Mouse (Mus musculus) embryonic facial prominence, embryonic 10.5 days (tissue): ENCODE measurements around the gene Zbtb22. TPM values are rescaled to one million over a fixed set of nuclear protein-coding genes. Genes with fewer than 3 reads are reported as not detected.

ENCODE experiments used
- DNase-seq: peaks from one replicate; pipeline ENCODE4 v3.0.0-alpha.2; 2017; ENCODE audit warnings: low spot score
- H3K27ac ChIP-seq: fragments of 300-500 bp; sonication (generic); replicated peaks from 2 replicates; pipeline ENCODE4 v1.5.1; 2016; ENCODE audit warnings: mild to moderate bottlenecking
- H3K27me3 ChIP-seq: fragments of 300-500 bp; sonication (generic); replicated peaks from 2 replicates; pipeline ENCODE4 v1.6.1; 2016; ENCODE audit warnings: low read depth, mild to moderate bottlenecking; ENCODE audit not compliant: poor library complexity, severe bottlenecking
- H3K36me3 ChIP-seq: fragments of 300-500 bp; sonication (generic); replicated peaks from 2 replicates; pipeline ENCODE4 v1.6.1; 2016; ENCODE audit warnings: mild to moderate bottlenecking, moderate library complexity
- H3K4me1 ChIP-seq: fragments of 300-500 bp; sonication (generic); 2 replicates; pipeline ENCODE4 v1.6.1; 2016
- H3K4me3 ChIP-seq: fragments of 300-500 bp; sonication (generic); 2 replicates; pipeline ENCODE4 v1.5.1; 2016; ENCODE audit warnings: mild to moderate bottlenecking, moderate library complexity
- H3K9me3 ChIP-seq: fragments of 300-500 bp; sonication (generic); 2 replicates; pipeline ENCODE4 v1.6.1; 2016; ENCODE audit warnings: mild to moderate bottlenecking
- WGBS: fragments of 180-500 bp; shearing (Covaris S2); methylation state at CpG from one replicate; pipeline ENCODE4 v1.1.7; 2016; 5-methylcytosine and 5-hydroxymethylcytosine counted together
- polyA plus RNA-seq: library from polyadenylated mRNA; unstranded; fragments of >200 nt; fragmentation: Nextera tagmentation; extraction: Ambion mirVana; gene quantifications from 2 replicates; pipeline ENCODE4 v1.2.1, GENCODE M21; 2016

The Zbtb22 gene
- polyA plus RNA-seq, 1 experiment from 2014 or later: 21.1 TPM

- Histone ChIP-seq H3K27ac (peak overlapping the region; percentile 93), H3K36me3 (peaks cover 46% of the 10 kb centered on the region), H3K4me3 (peak overlapping the region; percentile 95), H3K27me3 (no peaks in the 10 kb centered on the region), H3K9me3 (no peaks in the 10 kb centered on the region), H3K4me1 (peaks cover 52% of the 10 kb centered on the region)
- under 1% methylated on average over 14 of the region's 14 CpGs for WGBS
- DNase-seq: no peak
Measured at GRCm38 (mm10) chr17:33909869-33910250, 5.8 kb upstream of the Zbtb22 start.

GRCm38 (mm10) chr17:33910346-33911051 lies 5.2 kb upstream of the Zbtb22 start:
- 52% methylated on average over 11 of the region's 11 CpGs for WGBS
- H3K4me1 ChIP-seq: peaks cover 56% of the 10 kb centered on the region
- H3K27me3 ChIP-seq: no peaks in the 10 kb centered on the region
- peak overlapping the region; percentile 93 for H3K27ac ChIP-seq
- DNase-seq: no peak
- H3K9me3 ChIP-seq: no peaks in the 10 kb centered on the region
- H3K4me3 ChIP-seq: peak overlapping the region; percentile 95
- peaks cover 50% of the 10 kb centered on the region for H3K36me3 ChIP-seq

GRCm38 (mm10) chr17:33911052-33911812 lies 4.5 kb upstream of the Zbtb22 start:
- H3K4me3 ChIP-seq: peak overlapping the region; percentile 95
- H3K36me3 ChIP-seq: peaks cover 50% of the 10 kb centered on the region
- no peaks in the 10 kb centered on the region for H3K27me3 ChIP-seq
- no peak overlapping the region for H3K27ac ChIP-seq
- DNase-seq: no peak
- H3K4me1 ChIP-seq: peaks cover 57% of the 10 kb centered on the region
- H3K9me3 ChIP-seq: no peaks in the 10 kb centered on the region
- WGBS: 93% methylated on average over 31 of the region's 31 CpGs

- H3K9me3 ChIP-seq: no peaks in the 10 kb centered on the region
Measured at GRCm38 (mm10) chr17:33911813-33912414, 3.8 kb upstream of the Zbtb22 start.

GRCm38 (mm10) chr17:33913264-33913663 lies 2.4 kb upstream of the Zbtb22 start:
- 92% methylated on average over 10 of the region's 10 CpGs for WGBS
- no peaks in the 10 kb centered on the region for H3K9me3 ChIP-seq
- H3K27ac ChIP-seq: no peak overlapping the region
- H3K36me3 ChIP-seq: peaks cover 65% of the 10 kb centered on the region
- H3K4me1 ChIP-seq: peaks cover 70% of the 10 kb centered on the region
- no peak for DNase-seq
- H3K4me3 ChIP-seq: peak overlapping the region; percentile 25; the same call in 1 of the 2 replicates
- peaks cover 6% of the 10 kb centered on the region; the same call in 1 of the 2 replicates for H3K27me3 ChIP-seq

More at GRCm38 (mm10) chr17:33911813-33912414, 3.8 kb upstream of the Zbtb22 start:
- H3K4me1 ChIP-seq: peaks cover 63% of the 10 kb centered on the region
- WGBS: 91% methylated on average over 28 of the region's 28 CpGs
- H3K36me3 ChIP-seq: peaks cover 52% of the 10 kb centered on the region
- no peaks in the 10 kb centered on the region for H3K27me3 ChIP-seq
- H3K27ac ChIP-seq: no peak overlapping the region
- peak overlapping the region; percentile 95; the same call in 1 of the 2 replicates for H3K4me3 ChIP-seq
- no peak for DNase-seq

- Histone ChIP-seq H3K36me3 (peaks cover 69% of the 10 kb centered on the region), H3K4me1 (peaks cover 70% of the 10 kb centered on the region)
- WGBS: 94% methylated on average over 8 of the region's 8 CpGs
Measured at GRCm38 (mm10) chr17:33913905-33914304, 1.8 kb upstream of the Zbtb22 start.

GRCm38 (mm10) chr17:33914969-33915391 lies 724 bp upstream of the Zbtb22 start:
- Histone ChIP-seq H3K4me3 (peak overlapping the region; percentile 73), H3K9me3 (no peaks in the 10 kb centered on the region), H3K27me3 (peaks cover 10% of the 10 kb centered on the region; the same call in 1 of the 2 replicates), H3K4me1 (peaks cover 76% of the 10 kb centered on the region), H3K36me3 (peaks cover 69% of the 10 kb centered on the region), H3K27ac (no peak overlapping the region)
- 71% methylated on average over 13 of the region's 13 CpGs for WGBS
- DNase-seq: no peak

More at GRCm38 (mm10) chr17:33913905-33914304, 1.8 kb upstream of the Zbtb22 start:
- Histone ChIP-seq H3K27me3 (peaks cover 10% of the 10 kb centered on the region; the same call in 1 of the 2 replicates), H3K9me3 (no peaks in the 10 kb centered on the region), H3K27ac (no peak overlapping the region), H3K4me3 (peak overlapping the region; percentile 73; the same call in 1 of the 2 replicates)
- DNase-seq: no peak

GRCm38 (mm10) chr17:33916294-33916693 lies 590 bp downstream of the Zbtb22 start:
- no peaks in the 10 kb centered on the region for H3K9me3 ChIP-seq
- peaks cover 59% of the 10 kb centered on the region for H3K36me3 ChIP-seq
- DNase-seq: no peak
- H3K4me3 ChIP-seq: peak overlapping the region; percentile 73
- peaks cover 10% of the 10 kb centered on the region; the same call in 1 of the 2 replicates for H3K27me3 ChIP-seq
- WGBS: under 1% methylated on average over 20 of the region's 20 CpGs
- peak overlapping the region; percentile 94 for H3K27ac ChIP-seq
- peaks cover 76% of the 10 kb centered on the region for H3K4me1 ChIP-seq

- Histone ChIP-seq H3K4me1 (peaks cover 70% of the 10 kb centered on the region), H3K27ac (peak overlapping the region; percentile 36; the same call in 1 of the 2 replicates), H3K36me3 (peaks cover 51% of the 10 kb centered on the region)
Measured at GRCm38 (mm10) chr17:33916847-33917655, 1.3 kb downstream of the Zbtb22 start.

GRCm38 (mm10) chr17:33917656-33918292 lies 2.1 kb downstream of the Zbtb22 start:
- Histone ChIP-seq H3K27ac (no peak overlapping the region), H3K27me3 (peaks cover 10% of the 10 kb centered on the region; the same call in 1 of the 2 replicates), H3K4me3 (peak overlapping the region; percentile 73), H3K9me3 (no peaks in the 10 kb centered on the region), H3K36me3 (peaks cover 44% of the 10 kb centered on the region), H3K4me1 (peaks cover 70% of the 10 kb centered on the region)
- peak; percentile 7 for DNase-seq
- 82% methylated on average over 18 of the region's 18 CpGs for WGBS

More at GRCm38 (mm10) chr17:33916847-33917655, 1.3 kb downstream of the Zbtb22 start:
- 80% methylated on average over 31 of the region's 31 CpGs for WGBS
- Histone ChIP-seq H3K27me3 (peaks cover 10% of the 10 kb centered on the region; the same call in 1 of the 2 replicates), H3K9me3 (no peaks in the 10 kb centered on the region), H3K4me3 (peak overlapping the region; percentile 73)
- DNase-seq: peak; percentile 17
